Mouse (Mus musculus) midbrain, embryonic 15.5 days (tissue): ENCODE data around the gene Mov10l1. TPM values are rescaled to one million over a fixed set of nuclear protein-coding genes. Genes with fewer than 3 reads are reported as not detected.

Experiments used
- polyA plus RNA-seq: library from polyadenylated mRNA; unstranded; fragments of >200 nt; fragmentation: Nextera tagmentation; extraction: Ambion mirVana; gene quantifications from 2 replicates; pipeline ENCODE4 v1.2.1, GENCODE M21; 2015

The Mov10l1 gene
- polyA plus RNA-seq, 1 experiment from 2014 or later, result not detected

Other genes with a start within 250 kb of the Mov10l1 start
- gene Brd1, start 248.7 kb upstream of the Mov10l1 start, polyA plus RNA-seq, result 20.8 and 21.1 TPM in 2 replicates
- gene Zbed4, start 231.2 kb upstream of the Mov10l1 start, polyA plus RNA-seq, result 17.7 and 19.0 TPM in 2 replicates
- 9.4 and 9.6 TPM in 2 replicates for gene Alg12, start 163.6 kb upstream of the Mov10l1 start, polyA plus RNA-seq
- gene Creld2, start 163.3 kb upstream of the Mov10l1 start, polyA plus RNA-seq, result 60.7 and 69.3 TPM in 2 replicates
- gene Pim3, start 120.7 kb upstream of the Mov10l1 start, polyA plus RNA-seq, result 69.0 and 72.4 TPM in 2 replicates
- gene Ttll8, start 28.5 kb upstream of the Mov10l1 start, polyA plus RNA-seq, result 0.17 TPM in 2 replicates
- 14.8 and 15.5 TPM in 2 replicates for gene Mlc1, start 3.9 kb upstream of the Mov10l1 start, polyA plus RNA-seq
- 8.5 and 9.1 TPM in 2 replicates for gene Panx2, start 76.8 kb downstream of the Mov10l1 start, polyA plus RNA-seq
- 39.3 and 40.2 TPM in 2 replicates for gene Trabd, start 92.2 kb downstream of the Mov10l1 start, polyA plus RNA-seq
- gene Selenoo, start 106.2 kb downstream of the Mov10l1 start, polyA plus RNA-seq, result 20.4 and 22.4 TPM in 2 replicates
- 20.1 and 21.2 TPM in 2 replicates for gene Tubgcp6, start 140.2 kb downstream of the Mov10l1 start, polyA plus RNA-seq
- 27.0 and 31.4 TPM in 2 replicates for gene Hdac10, start 145.8 kb downstream of the Mov10l1 start, polyA plus RNA-seq
- 4.0 and 5.1 TPM in 2 replicates for gene Mapk12, start 157.8 kb downstream of the Mov10l1 start, polyA plus RNA-seq
- 30.8 and 32.5 TPM in 2 replicates for gene Mapk11, start 166.7 kb downstream of the Mov10l1 start, polyA plus RNA-seq
- 101 and 108 TPM in 2 replicates for gene Plxnb2, start 197.9 kb downstream of the Mov10l1 start, polyA plus RNA-seq
- 117 and 123 TPM in 2 replicates for gene Dennd6b, start 213.6 kb downstream of the Mov10l1 start, polyA plus RNA-seq
- 83.2 and 89.8 TPM in 2 replicates for gene Ppp6r2, start 228.6 kb downstream of the Mov10l1 start, polyA plus RNA-seq